Mouse (Mus musculus) frontal cortex, adult 2 months (tissue): ENCODE measurements around the gene Arvcf. TPM values are rescaled to one million over a fixed set of nuclear protein-coding genes. Genes with fewer than 3 reads are reported as not detected.

Experiments
- DNase-seq, 2 experiments: peaks; one replicate each; pipeline ENCODE4 v3.0.0; 2022; ENCODE audit warnings: low spot score in 1 of 2; ENCODE audit errors: extremely low spot score in 1 of 2
- polyA plus RNA-seq: library from polyadenylated mRNA; depleted of rRNA; stranded (reverse); fragments of >200 nt; gene quantifications from 2 replicates; pipeline ENCODE4 v1.2.3, GENCODE M21; 2012

Arvcf gene
- polyA plus RNA-seq, 1 experiment: 44.2 TPM

DNA sequence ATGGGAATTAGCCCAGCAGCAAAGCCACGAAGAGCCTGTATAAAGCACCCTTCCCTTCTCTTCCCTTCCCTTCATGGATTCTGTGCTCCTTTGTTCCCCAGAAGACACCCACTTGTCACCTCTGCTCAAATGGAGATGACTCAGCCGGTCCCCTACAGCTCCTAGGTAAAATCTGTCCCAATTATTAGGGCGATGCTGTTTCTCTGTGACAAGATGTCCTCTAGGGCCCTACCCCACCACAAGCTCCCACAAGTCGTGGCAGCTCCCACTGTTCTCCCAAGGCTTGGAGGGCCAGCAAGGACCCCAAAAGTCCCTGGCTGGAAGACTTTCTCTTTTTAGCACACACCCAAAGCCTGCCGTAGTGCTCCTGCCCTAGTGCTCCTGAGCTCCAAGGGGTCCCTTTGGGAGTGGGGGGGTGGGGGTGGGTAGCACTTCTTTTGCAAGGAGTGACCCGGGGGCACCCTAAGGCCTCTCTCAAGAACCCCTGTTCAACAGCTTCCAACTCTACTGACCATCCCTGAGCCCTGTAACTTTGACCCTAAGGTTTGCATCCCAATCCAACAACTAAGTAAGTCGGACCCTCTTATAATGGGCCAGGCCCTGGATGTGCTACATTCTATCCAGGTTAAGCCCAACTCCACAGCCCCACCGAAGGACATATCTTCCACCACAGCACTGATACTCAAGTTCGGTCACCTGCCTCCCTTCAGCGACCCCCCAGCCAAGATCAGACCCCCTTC, 77.7 kb downstream of the Arvcf start:
- peak in 1 of 2 experiments; percentile 53 for DNase-seq

DNA sequence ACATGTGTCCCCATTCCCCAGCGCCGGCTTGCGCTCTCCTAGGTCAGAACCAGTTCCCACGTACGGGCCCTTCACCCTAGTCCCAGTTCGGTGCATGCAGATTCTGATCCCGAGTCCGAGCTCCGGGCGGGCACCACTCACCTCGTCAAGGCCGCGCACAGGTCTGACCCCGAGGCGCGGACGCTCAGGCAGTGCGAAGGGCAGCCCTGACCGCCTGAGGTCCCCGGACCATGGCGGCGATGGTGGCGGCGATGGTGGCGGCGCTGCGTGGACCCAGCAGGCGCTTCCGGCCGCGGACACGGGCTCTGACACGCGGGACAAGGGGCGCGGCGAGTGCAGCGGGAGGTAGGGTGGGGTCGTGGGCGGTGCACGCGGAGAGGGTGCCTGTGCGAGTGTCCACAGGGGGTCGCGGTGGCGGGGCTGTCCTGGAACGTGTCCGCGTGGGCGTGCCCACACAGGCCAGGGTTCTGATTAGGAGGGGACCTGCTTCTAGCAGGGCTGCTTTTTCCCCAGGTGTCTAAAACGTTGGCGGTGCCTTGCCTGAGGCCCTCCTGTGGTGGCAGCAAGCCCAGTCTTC, 78.3 kb downstream of the Arvcf start, which contains the start of gene Txnrd2:
Gene Txnrd2 (plus strand): TSS at position 170 of the 577 bp plus-strand sequence.
- peak in 1 of 2 experiments; percentile 75 for DNase-seq

DNA sequence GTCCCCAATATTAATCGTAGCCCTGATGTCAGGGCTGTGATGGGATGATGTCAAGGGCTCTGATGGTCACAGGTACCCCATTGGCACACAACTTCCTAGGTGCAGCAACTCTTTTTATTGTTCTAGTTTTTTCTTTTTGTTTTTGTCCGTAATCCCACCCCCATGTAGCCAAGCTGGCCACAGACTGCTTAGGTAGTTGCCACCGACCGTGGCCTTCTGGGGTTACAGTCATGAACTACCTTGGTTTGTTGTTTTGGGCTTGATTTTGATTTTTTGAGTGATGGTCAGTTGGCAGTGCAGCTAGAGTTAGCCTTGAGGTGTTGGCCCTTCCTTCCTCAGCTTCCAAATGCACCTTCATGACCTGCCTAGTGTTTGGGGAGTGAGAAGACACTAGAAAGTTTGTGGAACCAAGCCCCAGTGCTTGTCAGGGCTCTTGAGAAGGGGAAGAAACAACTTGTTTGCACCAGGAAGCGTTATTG, 78.9 kb downstream of the Arvcf start, which contains the start of gene Comt:
Gene Comt (minus strand): TSS at position 51 of the 479 bp plus-strand sequence.
- no peak for DNase-seq

DNA sequence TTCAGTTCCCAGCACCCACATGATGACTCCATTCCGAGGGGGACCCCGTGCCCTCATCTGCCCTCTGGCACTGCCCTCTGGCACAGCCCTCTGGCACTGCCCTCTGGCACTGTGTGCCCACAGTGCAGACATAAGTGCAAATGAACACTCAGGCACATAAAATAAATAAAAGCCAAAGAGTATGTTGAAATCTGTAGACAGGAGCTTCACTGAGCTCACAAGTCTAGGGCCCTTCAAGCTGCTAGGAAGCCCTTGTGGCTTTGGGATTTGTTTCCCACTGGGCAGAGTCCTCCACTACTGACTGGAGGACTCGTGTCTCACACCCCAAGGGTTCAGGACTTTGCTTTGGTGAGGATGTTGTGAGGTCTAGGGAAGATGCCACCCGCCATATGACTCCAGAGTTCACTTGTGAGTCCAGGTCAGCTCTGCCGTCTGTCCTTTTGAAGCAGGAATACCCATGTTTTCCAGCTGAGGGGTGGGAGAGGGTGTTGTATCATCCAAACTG, 80.1 kb downstream of the Arvcf start:
- no peak for DNase-seq

DNA sequence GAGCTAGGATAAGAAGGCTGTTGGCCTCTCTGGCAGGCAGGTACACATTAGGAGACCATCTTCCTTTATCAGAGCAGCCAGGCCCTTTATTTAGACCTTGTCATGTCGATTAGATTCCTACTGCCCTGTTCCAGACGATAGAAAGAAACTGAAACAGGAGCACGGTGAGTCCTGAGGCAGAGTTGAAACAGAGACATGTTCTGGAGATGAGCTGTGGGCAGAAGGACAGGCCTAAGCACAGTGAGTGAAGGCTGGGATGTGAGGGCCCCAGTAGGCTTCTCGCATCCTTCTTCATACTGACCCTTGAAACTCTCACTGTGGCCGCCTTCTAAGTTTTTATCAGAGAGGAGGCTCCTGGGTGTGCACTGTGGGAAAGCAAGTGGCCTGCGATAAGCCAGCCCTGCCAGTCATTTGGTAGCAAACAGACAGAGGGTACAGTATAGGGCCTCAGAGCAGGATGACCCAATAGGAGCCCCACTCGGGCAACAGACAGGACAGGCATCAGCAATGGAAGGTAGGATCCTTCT, 80.6 kb downstream of the Arvcf start:
- no peak for DNase-seq

DNA sequence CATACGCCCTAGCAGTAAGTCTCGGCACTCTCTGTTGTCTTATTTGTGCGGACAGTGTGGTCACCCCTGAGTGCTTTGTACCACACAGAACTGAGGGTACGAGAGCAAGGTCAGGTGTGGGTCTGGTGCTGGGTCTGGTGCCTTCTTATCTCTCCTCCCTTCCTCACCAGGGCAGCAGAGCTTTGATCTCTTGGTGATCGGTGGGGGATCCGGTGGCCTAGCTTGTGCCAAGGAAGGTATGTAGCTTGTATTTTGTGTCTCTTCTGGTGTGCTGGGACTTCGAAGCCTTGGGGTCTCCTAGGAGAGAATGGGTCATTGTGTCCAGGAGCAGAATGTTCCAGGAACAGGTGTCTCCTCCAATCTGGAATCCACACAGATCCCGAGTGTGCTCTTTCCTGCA, 81.7 kb downstream of the Arvcf start:
- DNase-seq: no peak

DNA sequence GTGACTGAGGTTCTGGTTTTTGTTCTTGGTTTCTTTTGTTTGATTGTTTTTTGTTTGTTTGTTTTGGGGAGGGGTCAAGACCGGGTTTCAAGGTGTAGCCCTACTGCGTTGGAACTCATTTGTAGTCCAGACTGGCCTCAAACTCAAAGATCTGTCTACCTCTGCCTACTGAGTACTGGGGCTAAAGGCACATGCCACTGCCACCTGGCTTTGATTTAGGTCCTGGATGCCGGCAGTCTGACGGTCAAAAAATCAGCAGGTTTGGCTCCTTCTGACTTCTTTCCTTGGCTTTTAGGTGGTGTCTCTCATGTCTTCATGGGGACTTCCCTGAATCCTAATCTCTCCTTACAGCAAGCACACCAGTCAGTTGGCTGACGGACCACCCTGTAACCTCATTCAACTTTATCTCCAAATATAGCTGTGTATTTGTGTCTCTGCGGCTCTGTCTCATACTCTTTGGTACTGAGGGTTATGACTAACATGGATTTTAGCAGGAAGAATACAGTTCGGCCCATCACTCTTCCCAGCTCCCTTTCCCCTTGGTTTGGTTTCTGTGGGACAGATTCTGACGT, 82.7 kb downstream of the Arvcf start:
- DNase-seq: no peak

DNA sequence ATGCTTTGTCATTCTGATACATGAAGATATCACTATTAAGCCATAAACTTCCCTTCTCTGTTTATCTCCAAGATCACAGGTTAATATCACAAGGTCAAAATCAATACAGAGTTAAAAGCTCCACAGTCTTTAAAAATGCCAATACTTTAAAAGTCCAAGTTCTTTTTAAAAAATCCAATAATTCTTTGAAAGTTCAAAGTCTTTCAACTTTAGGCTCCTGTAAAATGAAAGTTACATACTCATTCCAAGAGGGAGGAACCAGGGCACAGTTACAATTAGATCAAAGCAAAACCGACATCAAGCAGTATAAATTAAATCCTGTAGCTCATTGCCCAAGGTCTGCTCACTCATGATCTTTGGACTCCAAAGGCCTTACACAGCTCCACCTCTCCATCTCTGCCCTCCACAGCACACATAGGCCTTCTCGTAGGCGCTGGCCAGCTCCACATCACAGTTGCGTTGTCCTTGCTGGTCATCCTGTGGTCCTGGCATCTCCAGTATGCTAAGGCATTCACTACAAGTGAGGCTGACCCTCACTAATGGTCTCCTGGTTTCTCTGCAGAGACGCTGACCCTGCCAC, 85.4 kb downstream of the Arvcf start:
- DNase-seq: no peak

DNA sequence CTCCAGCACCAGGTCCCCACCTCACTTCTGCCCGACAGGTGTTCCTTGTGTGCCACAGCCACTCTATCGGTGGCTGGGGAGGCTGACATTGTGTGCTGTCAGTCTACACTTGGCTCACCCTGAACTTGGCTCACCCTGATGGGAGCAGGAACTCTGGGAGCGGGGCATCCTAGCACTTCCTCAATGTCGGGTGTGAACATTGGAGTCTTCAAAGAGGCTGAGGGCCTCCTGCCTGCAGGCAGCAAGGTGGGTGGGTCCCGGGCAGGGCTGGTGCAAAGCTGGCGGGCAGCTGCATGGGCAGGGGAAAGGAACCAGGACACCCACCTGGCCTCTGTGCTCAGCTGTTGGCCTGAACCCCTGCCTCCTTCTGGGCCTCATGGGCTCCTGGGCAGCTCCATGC, 88.1 kb downstream of the Arvcf start:
- no peak for DNase-seq

DNA sequence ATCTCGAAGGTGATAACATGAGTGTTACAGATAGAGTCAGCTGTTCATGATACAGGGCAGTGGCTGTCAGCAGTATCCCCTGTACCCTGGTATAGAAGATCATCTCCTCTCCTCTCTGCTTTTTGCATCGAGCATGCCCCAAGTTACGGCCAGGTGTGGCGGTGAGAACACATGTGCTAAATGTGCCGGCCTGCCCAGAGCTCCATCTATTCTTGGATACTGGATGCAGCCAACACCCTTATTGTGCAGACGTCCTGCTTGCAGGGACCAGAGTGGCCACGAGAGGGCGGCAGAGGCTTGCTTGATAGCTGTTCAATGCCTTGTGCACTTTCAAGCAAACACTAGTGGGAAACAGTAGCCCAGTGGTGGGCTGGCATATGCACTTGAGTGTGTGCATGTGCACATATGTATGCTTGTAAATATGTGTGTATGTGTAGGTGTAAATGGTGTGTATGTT, 95.4 kb downstream of the Arvcf start:
- DNase-seq: peak; percentile 90 to 100

DNA sequence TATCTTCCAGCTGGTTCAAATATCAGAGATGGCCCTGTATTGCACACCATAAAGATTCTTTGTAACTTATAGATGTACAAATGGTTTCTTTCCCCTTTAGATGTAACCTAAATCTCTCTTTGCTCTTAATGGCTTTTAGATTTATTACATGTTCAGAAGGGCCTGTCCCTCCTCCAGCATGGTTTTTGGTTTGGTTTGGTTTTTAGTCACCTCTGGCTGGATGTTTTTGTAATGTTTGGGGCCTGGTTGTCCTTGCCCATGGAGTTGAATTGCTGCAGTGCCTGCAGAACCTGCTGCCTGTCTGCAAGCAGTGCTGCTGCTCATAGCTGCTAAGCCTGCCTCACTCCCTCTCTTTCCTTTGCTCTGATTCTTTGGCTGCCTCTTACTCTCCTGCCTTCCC, 99.3 kb downstream of the Arvcf start:
- DNase-seq: no peak

DNA sequence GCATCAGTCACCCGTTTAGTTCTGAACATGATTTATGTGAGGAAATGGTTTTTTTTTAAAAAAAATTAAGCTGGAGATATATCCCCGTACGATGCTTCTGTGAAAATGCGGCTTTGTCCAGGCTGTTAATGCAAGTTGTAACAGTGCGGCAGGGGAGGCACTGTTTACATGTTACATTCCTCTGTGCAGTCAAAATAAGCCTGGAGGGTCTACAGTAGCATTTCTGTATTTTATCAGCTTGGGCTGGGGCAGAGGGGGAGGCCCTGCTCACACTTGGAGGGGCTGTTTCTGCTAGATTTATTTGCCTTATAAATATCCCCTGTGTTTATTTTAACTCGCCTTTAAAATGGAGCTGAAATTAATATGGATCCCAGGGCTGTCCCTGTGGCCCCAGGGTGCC, 100.1 kb downstream of the Arvcf start:
- no peak for DNase-seq

DNA sequence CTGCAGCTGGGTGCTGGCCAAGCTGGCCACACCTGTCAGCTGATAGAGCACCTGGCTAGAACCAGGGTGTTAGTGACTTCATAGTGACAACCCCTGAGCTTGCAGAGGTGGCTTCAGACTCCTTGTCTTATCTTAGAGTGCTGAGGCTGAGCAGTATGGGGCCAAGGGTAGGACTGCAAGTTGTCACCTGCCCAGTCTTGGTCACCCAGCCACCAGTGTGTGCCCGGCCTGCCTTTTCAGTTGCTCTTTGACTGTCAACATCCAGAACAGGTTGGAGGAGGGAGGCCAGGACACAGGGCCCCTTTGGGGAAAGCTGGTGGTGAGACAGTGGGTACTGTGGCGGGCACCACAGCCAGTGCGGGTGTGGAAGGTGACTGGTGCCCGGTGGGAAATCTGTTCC, 101.0 kb downstream of the Arvcf start:
- DNase-seq: no peak

DNA sequence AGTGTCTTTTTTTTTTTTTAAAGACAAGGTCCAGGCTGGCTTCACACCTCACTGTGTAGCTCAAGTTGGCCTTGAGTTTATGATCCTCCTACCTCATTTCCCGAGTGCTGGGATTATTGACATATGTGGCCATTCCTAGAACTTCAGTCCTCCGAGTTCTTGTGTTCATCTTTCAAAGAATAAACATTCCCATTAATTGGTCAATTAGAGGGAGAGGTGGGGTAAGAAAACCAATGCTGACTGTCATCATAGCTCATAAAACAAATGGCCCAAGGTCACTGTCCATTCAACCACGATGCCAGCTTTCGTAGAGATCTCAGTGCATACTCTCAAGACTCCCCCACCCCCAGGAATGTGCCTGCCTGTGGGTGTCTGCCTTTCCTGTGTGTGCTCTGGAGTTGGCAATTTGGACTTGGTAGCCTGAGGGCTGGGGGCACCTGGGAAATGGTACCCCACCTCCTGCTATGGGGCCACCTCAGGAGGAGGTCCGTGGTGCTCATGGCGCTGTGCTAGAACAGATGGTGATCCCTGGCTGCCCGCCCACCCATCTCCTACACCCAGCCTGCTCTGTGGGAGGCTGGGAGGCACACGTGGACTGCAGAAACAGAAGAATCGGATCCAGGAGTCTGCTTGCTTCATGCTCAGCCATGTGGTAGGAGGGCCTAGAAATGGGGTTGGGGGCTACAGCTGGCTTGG, 103.7 kb downstream of the Arvcf start:
- DNase-seq: peak; percentile 46 to 81

DNA sequence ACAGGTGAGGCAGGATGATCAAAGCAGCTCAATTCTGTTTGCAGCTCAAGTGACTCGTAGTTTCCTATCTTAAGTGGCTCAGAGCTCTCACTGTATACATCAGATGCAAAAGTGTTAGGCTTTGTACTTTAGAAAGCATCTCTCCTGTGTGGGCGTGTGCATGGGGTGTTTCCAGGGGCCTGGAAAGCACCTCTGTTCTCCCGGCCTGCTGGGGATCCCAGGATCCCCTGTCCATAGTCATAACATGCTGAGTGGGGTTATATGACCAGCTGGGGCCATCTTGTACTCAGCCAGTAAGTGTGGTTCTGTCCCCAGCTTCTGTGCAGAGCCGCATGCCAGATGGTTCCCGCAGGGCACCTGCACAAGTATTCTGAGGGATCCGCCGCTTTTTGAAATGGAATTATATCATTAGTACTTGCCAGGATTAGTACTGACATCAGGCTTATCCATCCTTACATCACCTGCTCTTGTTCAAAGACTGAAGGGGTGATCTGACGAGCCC, 104.4 kb downstream of the Arvcf start:
- DNase-seq: peak in 1 of 2 experiments; percentile 54

DNA sequence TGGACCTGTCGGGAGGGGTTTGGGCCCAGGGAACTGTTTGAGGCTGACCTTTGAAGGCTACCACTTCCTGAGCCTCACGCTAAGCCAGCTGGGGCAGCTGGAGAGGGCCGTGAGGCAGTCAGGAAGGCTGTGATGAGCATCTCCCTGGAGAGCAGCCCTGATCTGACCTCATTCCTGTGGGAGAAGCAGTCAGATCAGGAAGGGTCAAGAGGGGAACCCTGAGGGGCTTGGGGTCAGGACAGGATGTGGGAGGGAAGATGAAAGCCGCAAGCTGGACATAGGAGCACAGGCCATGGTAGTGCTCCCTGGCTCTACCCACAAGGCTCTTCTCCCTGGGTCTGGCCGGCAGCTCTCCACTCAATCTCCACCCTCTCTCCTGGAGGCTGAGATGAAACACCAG, 105.9 kb downstream of the Arvcf start:
- no peak for DNase-seq

DNA sequence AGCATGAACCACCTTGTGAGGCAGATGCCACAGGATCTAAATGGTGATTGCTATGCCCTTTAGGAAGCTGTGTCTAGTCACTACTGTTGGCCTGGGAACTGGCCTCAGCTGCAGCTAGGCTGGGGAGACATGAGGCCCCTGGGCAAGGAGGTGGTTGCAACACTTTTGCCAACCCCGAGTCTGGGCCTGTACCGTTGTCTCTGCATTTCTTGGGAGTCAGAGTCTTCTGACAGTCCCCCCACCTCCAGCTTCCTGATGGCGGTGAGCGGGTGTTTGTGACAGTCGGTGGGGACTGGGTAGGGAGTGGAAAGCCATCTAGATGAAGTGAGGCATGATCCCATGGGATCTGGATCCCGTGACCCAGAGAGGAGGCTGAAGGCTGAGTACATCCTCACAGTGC, 107.4 kb downstream of the Arvcf start:
- no peak for DNase-seq
